Mouse (Mus musculus) limb, embryonic 10.5 days (tissue): Measurements from ENCODE around the gene Olfr1230. TPM values are rescaled to one million over a fixed set of nuclear protein-coding genes. Genes with fewer than 3 reads are reported as not detected.

Source experiments
- DNase-seq: peaks from one replicate; pipeline ENCODE4 v3.0.0-alpha.2; 2017; ENCODE audit warnings: low spot score
- H3K27ac ChIP-seq: fragments of 300-500 bp; sonication (generic); 2 replicates; pipeline ENCODE4 v1.5.1; 2016; ENCODE audit warnings: mild to moderate bottlenecking
- H3K27me3 ChIP-seq: fragments of 300-500 bp; sonication (generic); 2 replicates; pipeline ENCODE4 v1.6.1; 2016; ENCODE audit warnings: low read depth, mild to moderate bottlenecking; ENCODE audit not compliant: poor library complexity, severe bottlenecking
- H3K36me3 ChIP-seq: fragments of 300-500 bp; sonication (generic); 2 replicates; pipeline ENCODE4 v1.6.1; 2016; ENCODE audit warnings: mild to moderate bottlenecking, moderate library complexity
- H3K4me1 ChIP-seq: fragments of 300-500 bp; sonication (generic); 2 replicates; pipeline ENCODE4 v1.6.1; 2016
- H3K4me3 ChIP-seq: fragments of 300-500 bp; sonication (generic); 2 replicates; pipeline ENCODE4 v1.5.1; 2016; ENCODE audit warnings: mild to moderate bottlenecking, moderate library complexity
- H3K9me3 ChIP-seq: fragments of 300-500 bp; sonication (generic); replicated peaks from 2 replicates; pipeline ENCODE4 v1.6.1; 2016; ENCODE audit warnings: mild to moderate bottlenecking
- WGBS: fragments of 180-500 bp; shearing (Covaris S2); methylation state at CpG from one replicate; pipeline ENCODE4 v1.1.7; 2016; 5-methylcytosine and 5-hydroxymethylcytosine counted together
- polyA plus RNA-seq: library from polyadenylated mRNA; unstranded; fragments of >200 nt; fragmentation: Nextera tagmentation; extraction: Ambion mirVana; gene quantifications from 2 replicates; pipeline ENCODE4 v1.2.1, GENCODE M21; 2016

Gene Olfr1230
- not detected in 2 replicates for polyA plus RNA-seq

DNA sequence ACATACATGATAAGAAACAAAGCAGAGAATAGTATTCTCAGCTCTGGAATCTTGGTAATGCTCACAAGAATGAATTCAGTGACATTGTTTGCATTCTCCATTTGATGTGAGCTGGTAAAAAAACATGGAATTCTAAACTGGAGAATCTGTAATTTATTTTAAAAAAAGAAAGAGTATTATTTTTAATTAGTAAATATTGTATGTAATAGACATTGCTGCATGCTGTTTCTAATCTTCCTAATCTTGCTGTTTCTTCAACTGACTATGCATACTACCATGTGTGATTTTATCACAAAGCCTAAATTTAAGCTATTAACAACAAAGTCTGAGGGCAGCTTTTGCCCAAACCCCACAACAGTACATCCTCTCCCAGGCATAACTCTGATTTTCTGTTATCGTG lies at the start of gene Olfr1230:
Gene Olfr1230, minus strand, starts transcription at position 101 of the 400 bp plus-strand sequence.
- 94% methylated on average over 1 of the region's 1 CpGs for WGBS
- no peak within 1 kb of the TSS for H3K4me3 ChIP-seq
- DNase-seq: no peak
- no peak within 1 kb of the TSS for H3K27ac ChIP-seq
- no peaks in the 10 kb centered on the region for H3K4me1 ChIP-seq
- H3K36me3 ChIP-seq: no peaks in the 10 kb centered on the region
- no peaks in the 10 kb centered on the region for H3K27me3 ChIP-seq
- H3K9me3 ChIP-seq: no peaks in the 10 kb centered on the region

DNA sequence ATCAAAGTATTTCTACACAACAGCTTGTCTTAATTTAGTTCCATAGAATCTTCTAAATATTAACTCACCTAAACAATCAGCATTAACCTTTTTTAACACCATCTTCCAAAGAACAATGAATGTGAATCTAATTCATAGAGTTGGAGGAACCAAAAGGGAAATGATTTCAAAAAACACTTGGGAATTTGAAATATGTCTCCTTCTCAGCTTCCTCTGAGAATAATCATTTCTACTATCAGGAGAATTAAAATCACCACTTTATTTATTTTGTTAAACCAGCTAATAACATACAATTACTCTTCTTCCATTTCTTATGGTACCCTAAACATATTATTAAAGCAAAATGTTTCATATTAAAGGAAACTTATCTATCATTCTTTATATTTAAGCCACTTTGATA lies 45.2 kb upstream of the Olfr1230 start, which contains the start of gene Olfr1233:
Gene Olfr1233, minus strand, starts transcription at position 101 of the 400 bp plus-strand sequence.
- H3K27ac ChIP-seq: no peak within 1 kb of the TSS
- no peaks in the 10 kb centered on the region for H3K36me3 ChIP-seq
- H3K4me3 ChIP-seq: no peak within 1 kb of the TSS
- no peaks in the 10 kb centered on the region for H3K9me3 ChIP-seq
- no peaks in the 10 kb centered on the region for H3K27me3 ChIP-seq
- DNase-seq: no peak
- no peaks in the 10 kb centered on the region for H3K4me1 ChIP-seq

GRCm38 (mm10) chr2:89329575-89329974 lies 32.5 kb upstream of the Olfr1230 start, which contains the start of gene Olfr1232:
TSS of gene Olfr1232 (minus strand) at chr2:89329675.
- Histone ChIP-seq H3K4me1 (no peaks in the 10 kb centered on the region), H3K4me3 (no peak within 1 kb of the TSS)
- no peak for DNase-seq

DNA sequence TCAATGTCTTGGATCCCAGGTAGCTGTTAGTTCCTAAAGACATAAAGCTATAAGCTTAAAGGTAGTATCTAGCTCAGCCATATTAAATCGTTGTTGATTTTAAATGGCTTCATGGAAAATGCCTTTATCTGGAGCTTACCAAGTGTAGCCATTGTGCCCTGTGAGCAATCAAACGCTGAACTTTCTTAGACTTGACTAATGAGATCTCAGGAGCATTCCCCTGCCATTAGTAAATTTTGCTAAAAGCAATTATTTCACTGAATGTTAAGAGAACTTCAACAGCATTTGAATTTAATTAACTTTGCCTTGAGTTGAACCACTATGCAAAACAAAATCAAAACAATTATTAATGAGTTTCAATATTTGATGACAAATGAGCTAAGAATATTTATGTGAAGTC lies 9.9 kb upstream of the Olfr1230 start, which contains the start of gene Olfr1231:
Gene Olfr1231, minus strand, starts transcription at position 101 of the 400 bp plus-strand sequence.
- Histone ChIP-seq H3K4me3 (no peak within 1 kb of the TSS), H3K36me3 (no peaks in the 10 kb centered on the region), H3K9me3 (no peaks in the 10 kb centered on the region), H3K27me3 (no peaks in the 10 kb centered on the region), H3K4me1 (no peaks in the 10 kb centered on the region), H3K27ac (no peak within 1 kb of the TSS)
- WGBS: 80% methylated on average over 2 of the region's 2 CpGs
- no peak for DNase-seq

More at GRCm38 (mm10) chr2:89329575-89329974, 32.5 kb upstream of the Olfr1230 start, which contains the start of gene Olfr1232:
- H3K36me3 ChIP-seq: no peaks in the 10 kb centered on the region
- no peaks in the 10 kb centered on the region for H3K9me3 ChIP-seq
- H3K27me3 ChIP-seq: no peaks in the 10 kb centered on the region
- no peak within 1 kb of the TSS for H3K27ac ChIP-seq

- no peaks in the 10 kb centered on the region for H3K36me3 ChIP-seq
Measured at GRCm38 (mm10) chr2:89287914-89288313, 9.2 kb downstream of the Olfr1230 start, which contains the start of gene Olfr1229. TSS of gene Olfr1229 (minus strand) at chr2:89288014.

GRCm38 (mm10) chr2:89253962-89254361 lies 43.1 kb downstream of the Olfr1230 start, which contains the start of gene Olfr1228:
TSS of gene Olfr1228 (minus strand) at chr2:89254062.
- no peaks in the 10 kb centered on the region for H3K9me3 ChIP-seq
- no peaks in the 10 kb centered on the region for H3K27me3 ChIP-seq
- no peaks in the 10 kb centered on the region for H3K36me3 ChIP-seq
- no peak within 1 kb of the TSS for H3K27ac ChIP-seq
- H3K4me3 ChIP-seq: no peak within 1 kb of the TSS
- no peaks in the 10 kb centered on the region for H3K4me1 ChIP-seq
- DNase-seq: no peak

More at GRCm38 (mm10) chr2:89287914-89288313, 9.2 kb downstream of the Olfr1230 start, which contains the start of gene Olfr1229:
- Histone ChIP-seq H3K27me3 (no peaks in the 10 kb centered on the region), H3K9me3 (no peaks in the 10 kb centered on the region), H3K27ac (no peak within 1 kb of the TSS), H3K4me3 (no peak within 1 kb of the TSS), H3K4me1 (no peaks in the 10 kb centered on the region)
- no peak for DNase-seq
- WGBS: 89% methylated on average over 2 of the region's 2 CpGs

Other genes starting within 250 kb of the Olfr1230 start
- not detected in 2 replicates for gene Olfr1218, start 236.1 kb downstream of the Olfr1230 start, polyA plus RNA-seq
- gene Olfr1219, start 213.8 kb downstream of the Olfr1230 start, polyA plus RNA-seq: not detected in 2 replicates
- gene Olfr1220, start 190.4 kb downstream of the Olfr1230 start, polyA plus RNA-seq: not detected in 2 replicates
- gene Olfr1221, start 180.0 kb downstream of the Olfr1230 start, polyA plus RNA-seq: not detected in 2 replicates
- not detected in 2 replicates for gene Olfr1222, start 164.2 kb downstream of the Olfr1230 start, polyA plus RNA-seq
- gene Olfr1223, start 145.7 kb downstream of the Olfr1230 start, polyA plus RNA-seq: not detected in 2 replicates
- not detected in 2 replicates for gene Olfr1224-ps1, start 133.2 kb downstream of the Olfr1230 start, polyA plus RNA-seq
- gene Olfr1225, start 122.6 kb downstream of the Olfr1230 start, polyA plus RNA-seq: not detected in 2 replicates
- gene Olfr1226, start 97.2 kb downstream of the Olfr1230 start, polyA plus RNA-seq: not detected in 2 replicates
- not detected in 2 replicates for gene Olfr1228, start 43.2 kb downstream of the Olfr1230 start, polyA plus RNA-seq
- not detected in 2 replicates for gene Olfr1229, start 9.3 kb downstream of the Olfr1230 start, polyA plus RNA-seq
- gene Olfr1231, start 9.8 kb upstream of the Olfr1230 start, polyA plus RNA-seq: not detected in 2 replicates
- not detected in 2 replicates for gene Olfr1232, start 32.4 kb upstream of the Olfr1230 start, polyA plus RNA-seq
- gene Olfr1233, start 45.1 kb upstream of the Olfr1230 start, polyA plus RNA-seq: not detected in 2 replicates
- gene Olfr1234, start 67.6 kb upstream of the Olfr1230 start, polyA plus RNA-seq: not detected in 2 replicates
- not detected in 2 replicates for gene Olfr1238, start 112.4 kb upstream of the Olfr1230 start, polyA plus RNA-seq
- gene Olfr1239, start 123.1 kb upstream of the Olfr1230 start, polyA plus RNA-seq: not detected in 2 replicates
- not detected in 2 replicates for gene Olfr1240, start 145.7 kb upstream of the Olfr1230 start, polyA plus RNA-seq
- not detected in 2 replicates for gene Olfr1241, start 189.9 kb upstream of the Olfr1230 start, polyA plus RNA-seq
- not detected in 2 replicates for gene Olfr1242, start 201.1 kb upstream of the Olfr1230 start, polyA plus RNA-seq
- not detected in 2 replicates for gene Olfr1243, start 234.2 kb upstream of the Olfr1230 start, polyA plus RNA-seq